Mouse (Mus musculus) megakaryocyte-erythroid progenitor cell, adult 5-6 weeks (primary cell): ENCODE data around the gene Nufip2. TPM values are rescaled to one million over a fixed set of nuclear protein-coding genes. Genes with fewer than 3 reads are reported as not detected.
"Not testable (repeated sequence)": the region's sequence is repeated elsewhere in the genome, so short reads cannot be mapped to it uniquely, and the experiment has no call there.

Experiments used
- ATAC-seq: replicated peaks from 2 replicates; pipeline ENCODE4 v1.8.0; 2016; ENCODE audit warnings: mild to moderate bottlenecking, inconsistent platforms; ENCODE audit not compliant: severe bottlenecking, poor library complexity, low FRiP score, low TSS enrichment
- total RNA-seq, 2 experiments: library from RNA; stranded (forward) in 1 of 2; stranded (reverse) in 1 of 2; fragments of 200-1000, 215-1000 nt in 1 of 2; fragments of >200 nt in 1 of 2; fragmentation: Nextera tagmentation in 1 of 2; gene quantifications; 2 replicates each; pipeline ENCODE4 v1.2.3; 2014 to 2017

Gene Nufip2
- total RNA-seq, 2 experiments from 2014 or later: 60.0 to 79.1 TPM

GRCm38 (mm10) chr11:77697232-77697631 lies 11.3 kb downstream of the Nufip2 start:
- no peak for ATAC-seq

- ATAC-seq: no peak
These were observed 20.0 kb downstream of the Nufip2 start for GRCm38 (mm10) chr11:77705920-77706319.

- no peak for ATAC-seq
These were observed 23.1 kb downstream of the Nufip2 start for GRCm38 (mm10) chr11:77709039-77709438.

GRCm38 (mm10) chr11:77713736-77714135 lies 27.8 kb downstream of the Nufip2 start:
- ATAC-seq: no peak

GRCm38 (mm10) chr11:77719055-77719454 lies 33.1 kb downstream of the Nufip2 start:
- no peak for ATAC-seq

- no peak for ATAC-seq
These were observed 35.4 kb downstream of the Nufip2 start for GRCm38 (mm10) chr11:77721389-77721788.

GRCm38 (mm10) chr11:77724766-77725165 lies 38.8 kb downstream of the Nufip2 start:
- no peak for ATAC-seq

- no peak for ATAC-seq
These were observed 39.2 kb downstream of the Nufip2 start, which contains the start of gene Cryba1 for GRCm38 (mm10) chr11:77725183-77725582. Gene Cryba1 (minus strand): TSS chr11:77725283.

GRCm38 (mm10) chr11:77728587-77728986 lies 42.6 kb downstream of the Nufip2 start:
- no peak for ATAC-seq

GRCm38 (mm10) chr11:77737289-77737688 lies 51.3 kb downstream of the Nufip2 start:
- ATAC-seq: peak; percentile 44; the same call in 1 of the 2 replicates

- ATAC-seq: no peak
These were observed 52.6 kb downstream of the Nufip2 start for GRCm38 (mm10) chr11:77738555-77738954.

- no peak for ATAC-seq
These were observed 58.0 kb downstream of the Nufip2 start for GRCm38 (mm10) chr11:77743966-77744365.

GRCm38 (mm10) chr11:77746652-77747051 lies 60.7 kb downstream of the Nufip2 start:
- 0 out of 2 replicates have a peak, but pooled peaks have one; percentile 67 for ATAC-seq

- ATAC-seq: not testable (repeated sequence)
These were observed 61.1 kb downstream of the Nufip2 start for GRCm38 (mm10) chr11:77747103-77747502.

- ATAC-seq: no peak
These were observed 63.0 kb downstream of the Nufip2 start for GRCm38 (mm10) chr11:77748996-77749395.

GRCm38 (mm10) chr11:77752525-77752924 lies 66.6 kb downstream of the Nufip2 start:
- peak; percentile 41; the same call in 1 of the 2 replicates for ATAC-seq

- ATAC-seq: 0 out of 2 replicates have a peak, but pooled peaks have one; percentile 47
These were observed 67.5 kb downstream of the Nufip2 start for GRCm38 (mm10) chr11:77753469-77753868.

- no peak for ATAC-seq
These were observed 74.1 kb downstream of the Nufip2 start for GRCm38 (mm10) chr11:77760031-77760430.

GRCm38 (mm10) chr11:77762783-77763672 lies 77.1 kb downstream of the Nufip2 start, which contains the start of gene Myo18a:
Gene Myo18a (plus strand): TSS chr11:77763246.
- ATAC-seq: peak; percentile 46

GRCm38 (mm10) chr11:77763673-77764340 lies 77.9 kb downstream of the Nufip2 start:
- peak; percentile 75 for ATAC-seq
